Mouse (Mus musculus) ES-Bruce4 (cell line): Measurements from ENCODE around the gene Rpl9-ps6. TPM values are rescaled to one million over a fixed set of nuclear protein-coding genes. Genes with fewer than 3 reads are reported as not detected.

Experiments
- H3K27ac ChIP-seq: 2 replicates; pipeline ENCODE4 v1.5.1; 2012; ENCODE audit warnings: low read length, inconsistent platforms; ENCODE audit not compliant: insufficient read depth
- H3K27me3 ChIP-seq: 2 replicates; pipeline ENCODE4 v1.6.1; 2012; ENCODE audit warnings: mild to moderate bottlenecking, low read length, inconsistent platforms; ENCODE audit not compliant: control insufficient read depth, poor library complexity, insufficient read depth, severe bottlenecking
- H3K36me3 ChIP-seq: 2 replicates; pipeline ENCODE4 v1.6.1; 2012; ENCODE audit warnings: inconsistent platforms, mild to moderate bottlenecking, low read length, moderate library complexity; ENCODE audit not compliant: control insufficient read depth, poor library complexity, insufficient read depth, severe bottlenecking
- H3K4me1 ChIP-seq: one replicate; pipeline ENCODE4 v1.8.1; 2011; ENCODE audit warnings: low read length; ENCODE audit not compliant: control insufficient read depth, insufficient read depth
- H3K4me3 ChIP-seq: 2 replicates; pipeline ENCODE4 v1.5.1; 2011; ENCODE audit warnings: low read depth, mild to moderate bottlenecking, low read length
- H3K9ac ChIP-seq: 2 replicates; pipeline ENCODE4 v1.6.1; 2012; ENCODE audit warnings: low read depth, mild to moderate bottlenecking, inconsistent platforms; ENCODE audit not compliant: poor library complexity, severe bottlenecking
- H3K9me3 ChIP-seq: replicated peaks from 2 replicates; pipeline ENCODE4 v1.6.1; 2012; ENCODE audit warnings: mild to moderate bottlenecking, low read length, inconsistent platforms; ENCODE audit not compliant: control insufficient read depth, poor library complexity, insufficient read depth, severe bottlenecking
- CTCF ChIP-seq: IDR thresholded peaks from one replicate; pipeline ENCODE4 v1.8.1; 2011; ENCODE audit warnings: low read depth, low read length
- EP300 ChIP-seq: IDR thresholded peaks from 2 replicates; pipeline ENCODE4 v1.6.1; 2011; ENCODE audit warnings: low read depth, low read length; ENCODE audit not compliant: insufficient read depth
- POLR2A ChIP-seq: IDR thresholded peaks from one replicate; pipeline ENCODE4 v1.8.1; 2011; ENCODE audit warnings: low read length; ENCODE audit not compliant: insufficient read depth
- polyA plus RNA-seq: library from polyadenylated mRNA; stranded (reverse); fragments of >200 nt; gene quantifications from 2 replicates; pipeline ENCODE4 v1.2.4, GENCODE M21; 2011; ENCODE audit warnings: low read depth; ENCODE audit not compliant: missing spikeins, insufficient read depth, insufficient read length

The Rpl9-ps6 gene
- polyA plus RNA-seq, 1 experiment: 1,831 TPM

- TF ChIP-seq EP300: no peak
- no peak for TF ChIP-seq CTCF
- no peak for TF ChIP-seq POLR2A
These were observed 40.1 kb upstream of the Rpl9-ps6 start for GRCm38 (mm10) chr19:32506514-32506913.

DNA sequence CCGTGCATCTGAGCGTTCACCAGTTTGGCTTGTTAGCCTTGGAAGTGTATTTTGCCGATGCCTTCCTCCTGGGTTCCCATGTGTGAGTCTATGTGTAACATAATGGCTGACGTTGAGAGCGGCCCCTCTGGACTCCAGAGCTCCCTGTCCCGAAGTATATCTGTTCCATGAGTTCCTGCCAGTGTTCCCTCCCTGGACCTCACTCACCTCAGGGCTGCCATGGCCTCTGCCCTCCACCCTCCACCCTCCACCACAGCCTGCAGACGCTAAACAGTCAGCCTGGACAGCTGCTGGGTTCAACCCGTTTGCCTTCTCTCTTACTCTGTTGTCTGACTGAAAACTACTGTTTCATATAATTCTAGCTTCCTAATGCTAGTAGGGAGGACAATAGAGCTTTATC lies 39.7 kb upstream of the Rpl9-ps6 start:
- TF ChIP-seq POLR2A: no peak
- Histone ChIP-seq H3K9me3 (no peaks in the 10 kb centered on the region), H3K27me3 (no peaks in the 10 kb centered on the region), H3K4me1 (no peaks in the 10 kb centered on the region), H3K36me3 (no peaks in the 10 kb centered on the region), H3K4me3 (no peak overlapping the region), H3K27ac (no peak overlapping the region), H3K9ac (no peak overlapping the region)

More at GRCm38 (mm10) chr19:32506514-32506913, 40.1 kb upstream of the Rpl9-ps6 start:
- H3K36me3 ChIP-seq: no peaks in the 10 kb centered on the region
- no peak overlapping the region for H3K27ac ChIP-seq
- no peak overlapping the region for H3K9ac ChIP-seq
- no peak overlapping the region for H3K4me3 ChIP-seq
- H3K9me3 ChIP-seq: no peaks in the 10 kb centered on the region
- no peaks in the 10 kb centered on the region for H3K27me3 ChIP-seq
- no peaks in the 10 kb centered on the region for H3K4me1 ChIP-seq

- Histone ChIP-seq H3K27me3 (no peaks in the 10 kb centered on the region), H3K9ac (no peak overlapping the region), H3K4me3 (no peak overlapping the region), H3K36me3 (peaks cover 4% of the 10 kb centered on the region; the same call in 1 of the 2 replicates), H3K9me3 (no peaks in the 10 kb centered on the region), H3K4me1 (no peaks in the 10 kb centered on the region), H3K27ac (no peak overlapping the region)
- TF ChIP-seq CTCF (no peak), EP300 (no peak), POLR2A (no peak)
These were observed 35.0 kb upstream of the Rpl9-ps6 start for GRCm38 (mm10) chr19:32501414-32501813.

DNA sequence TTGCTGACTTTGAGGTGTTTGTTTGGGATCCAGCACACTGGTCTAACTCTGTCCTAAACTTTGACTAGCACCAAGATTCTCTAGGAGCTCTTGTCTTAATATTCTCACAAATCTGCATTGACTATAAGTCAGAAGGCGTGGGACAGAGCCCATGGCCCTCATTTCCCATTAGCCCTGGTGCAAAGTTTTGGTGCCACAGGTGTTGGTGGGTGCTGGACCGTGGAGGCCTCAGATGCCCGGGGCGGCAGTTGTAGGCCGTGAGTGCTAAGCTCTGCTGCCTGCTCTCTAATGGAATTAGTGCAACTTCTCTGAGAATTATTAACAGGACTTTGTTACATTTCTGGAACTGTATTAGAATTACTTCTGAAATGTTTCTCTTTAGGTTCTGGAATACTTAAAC lies 31.6 kb upstream of the Rpl9-ps6 start:
- H3K27ac ChIP-seq: no peak overlapping the region
- H3K9me3 ChIP-seq: no peaks in the 10 kb centered on the region
- no peak overlapping the region for H3K9ac ChIP-seq
- H3K27me3 ChIP-seq: no peaks in the 10 kb centered on the region
- H3K4me3 ChIP-seq: no peak overlapping the region
- H3K36me3 ChIP-seq: peaks cover 4% of the 10 kb centered on the region; the same call in 1 of the 2 replicates
- no peaks in the 10 kb centered on the region for H3K4me1 ChIP-seq
- no peak for TF ChIP-seq CTCF
- TF ChIP-seq EP300: no peak
- TF ChIP-seq POLR2A: no peak

- no peak for TF ChIP-seq POLR2A
- no peak for TF ChIP-seq EP300
- Histone ChIP-seq H3K4me1 (no peaks in the 10 kb centered on the region), H3K36me3 (peaks cover 5% of the 10 kb centered on the region), H3K27me3 (no peaks in the 10 kb centered on the region), H3K9me3 (no peaks in the 10 kb centered on the region), H3K4me3 (no peak overlapping the region), H3K27ac (no peak overlapping the region), H3K9ac (no peak overlapping the region)
These were observed 31.0 kb upstream of the Rpl9-ps6 start for GRCm38 (mm10) chr19:32497411-32497810.

GRCm38 (mm10) chr19:32495034-32495433 lies 28.7 kb upstream of the Rpl9-ps6 start:
- peaks cover 8% of the 10 kb centered on the region for H3K36me3 ChIP-seq

More at GRCm38 (mm10) chr19:32495034-32495433, 28.7 kb upstream of the Rpl9-ps6 start:
- Histone ChIP-seq H3K9me3 (no peaks in the 10 kb centered on the region), H3K27me3 (no peaks in the 10 kb centered on the region), H3K4me1 (no peaks in the 10 kb centered on the region), H3K27ac (no peak overlapping the region), H3K9ac (no peak overlapping the region), H3K4me3 (no peak overlapping the region)
- TF ChIP-seq CTCF: no peak
- TF ChIP-seq EP300: no peak
- TF ChIP-seq POLR2A: no peak
